Mouse (Mus musculus) frontal cortex, postnatal 36 days (tissue): Measurements from ENCODE around the gene Nudt9.
"Not testable (repeated sequence)": the region's sequence is repeated elsewhere in the genome, so short reads cannot be mapped to it uniquely, and the experiment has no call there.

ENCODE experiments used
- DNase-seq, 2 experiments: peaks; one replicate each; pipeline ENCODE4 v3.0.0; 2022; ENCODE audit warnings: low spot score in 2 of 2

The Nudt9 gene

DNA sequence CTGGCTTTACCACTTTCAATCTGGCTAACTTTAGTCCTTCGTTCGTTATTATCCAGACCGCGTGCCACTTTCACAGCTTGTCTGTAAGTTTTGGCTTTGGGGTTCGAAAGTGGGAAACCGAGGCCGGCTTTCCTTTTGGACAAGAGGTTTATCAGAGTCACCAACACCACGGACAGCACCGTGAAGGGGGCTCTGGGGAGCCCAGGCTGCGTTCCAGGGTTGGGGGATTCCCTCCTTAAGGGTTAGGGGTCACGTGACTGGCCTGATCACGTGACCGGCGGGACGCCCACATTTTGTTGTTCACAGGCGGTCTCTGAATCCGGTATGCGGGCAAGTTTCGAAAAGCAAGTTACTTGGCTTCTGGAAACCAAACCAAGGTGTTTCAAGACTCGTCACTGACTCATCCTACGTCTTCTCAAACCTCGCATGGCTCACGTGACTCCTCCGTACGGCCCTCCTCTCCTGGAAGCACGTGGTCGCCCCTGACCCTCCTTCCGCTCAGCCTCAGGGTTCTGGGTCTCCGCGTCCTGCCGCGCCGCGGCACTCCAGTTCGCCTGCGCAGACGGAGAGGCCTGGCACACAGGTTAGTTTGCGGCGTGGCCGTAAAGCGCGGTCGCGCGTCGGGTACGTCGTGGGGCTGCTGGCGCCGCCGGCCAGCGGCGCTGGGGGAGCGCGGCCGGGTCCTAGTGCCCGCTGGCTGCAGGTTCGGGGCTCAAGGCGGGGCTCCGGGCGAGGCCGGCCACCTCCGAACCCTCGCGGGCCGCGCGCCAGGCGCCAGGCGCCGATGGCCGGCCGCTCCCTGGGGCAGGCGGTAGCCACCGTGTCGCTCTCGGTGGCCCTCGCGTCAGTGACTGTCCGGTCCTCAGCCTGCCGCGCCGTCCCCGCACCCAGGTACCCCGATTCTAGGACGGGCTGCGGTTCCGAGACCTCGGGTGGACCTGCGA is at the start of gene Nudt9:
Gene Nudt9 (plus strand): TSS at position 51 of the 944 bp plus-strand sequence.
- DNase-seq, result peak; percentile 97 to 99

- no peak for DNase-seq
These were observed 47.4 kb upstream of the Nudt9 start for GRCm38 (mm10) chr5:103998739-103999138.

DNA sequence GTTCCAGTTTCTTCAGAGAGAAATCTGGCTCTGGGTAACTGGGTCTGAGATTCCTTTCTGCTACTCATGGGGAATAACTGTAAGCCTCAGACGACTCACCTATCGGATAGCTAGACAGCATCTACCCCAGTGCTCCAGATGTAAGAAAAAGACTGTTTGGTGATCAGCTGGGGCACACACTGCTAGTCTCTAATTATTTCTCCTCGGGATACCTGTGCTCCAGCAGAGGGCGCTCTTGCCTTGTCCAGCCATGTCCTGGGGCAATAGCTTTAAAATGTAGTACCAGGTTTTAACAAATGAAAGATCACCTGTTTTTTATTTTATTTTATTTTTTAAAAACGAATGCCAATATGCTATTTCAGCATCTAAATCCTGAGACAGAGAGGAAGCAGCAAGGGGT is 46.4 kb upstream of the Nudt9 start:
- peak; percentile 65 to 71 for DNase-seq

DNA sequence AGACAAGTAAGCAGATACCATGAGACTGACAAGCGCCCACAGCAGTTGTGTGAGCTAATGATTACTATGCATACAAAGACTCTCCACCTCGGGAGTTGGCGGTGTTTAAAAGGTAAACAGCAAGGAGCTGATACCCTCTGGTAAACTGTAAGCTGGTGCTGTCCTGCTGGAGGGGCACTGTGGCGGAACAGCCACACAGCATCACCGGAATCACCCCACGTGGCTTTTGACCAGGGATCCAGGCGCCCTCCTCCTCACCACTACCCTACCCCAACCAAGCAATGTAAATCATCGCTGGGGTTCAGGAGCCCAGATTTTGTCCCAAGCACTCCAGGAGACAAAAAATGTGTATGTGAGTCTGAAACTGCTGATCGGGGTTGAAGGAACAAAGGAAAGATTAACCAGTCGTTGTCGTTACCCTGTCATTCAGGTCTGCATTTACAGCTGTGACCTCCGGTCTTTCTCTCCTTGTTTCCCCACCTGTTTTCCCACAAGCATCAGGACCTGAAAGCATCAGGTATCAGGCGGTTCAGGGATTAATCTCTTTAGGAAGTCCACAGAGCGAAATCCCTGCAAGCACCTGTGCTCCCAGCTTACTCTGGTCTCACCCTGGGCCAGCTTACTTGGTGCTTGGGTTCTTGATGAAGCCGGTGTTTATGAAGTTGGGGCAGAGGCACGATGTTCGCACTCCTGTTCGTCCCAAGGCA is 43.4 kb upstream of the Nudt9 start:
- no peak for DNase-seq

- no peak for DNase-seq
These were observed 42.7 kb upstream of the Nudt9 start for GRCm38 (mm10) chr5:104003256-104003931.

DNA sequence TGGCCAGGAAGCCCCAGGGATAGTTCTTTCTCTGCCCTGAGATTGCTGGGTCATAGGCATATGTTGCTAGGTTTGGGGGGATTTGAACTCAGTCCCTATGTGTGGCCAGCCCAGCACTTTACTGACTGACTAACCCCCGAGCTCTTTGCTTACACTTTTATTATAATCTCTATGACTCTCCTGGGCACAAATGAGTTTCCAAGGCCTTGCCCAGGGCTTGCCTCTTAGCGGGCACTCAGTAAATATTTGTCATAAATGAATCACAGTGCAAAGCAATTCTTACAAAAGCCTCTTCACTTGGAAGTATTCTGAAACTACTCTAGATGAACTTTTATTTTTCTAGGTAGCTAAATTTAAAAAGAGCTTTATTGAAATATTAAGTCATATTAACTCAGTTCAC is 42.2 kb upstream of the Nudt9 start:
- no peak for DNase-seq

- DNase-seq, result no peak
These were observed 39.3 kb upstream of the Nudt9 start for GRCm38 (mm10) chr5:104006811-104007210.

GRCm38 (mm10) chr5:104007801-104008200 is 38.3 kb upstream of the Nudt9 start:
- no peak for DNase-seq

GRCm38 (mm10) chr5:104009421-104009820 is 36.7 kb upstream of the Nudt9 start:
- no peak for DNase-seq

GRCm38 (mm10) chr5:104010261-104010660 is 35.8 kb upstream of the Nudt9 start:
- DNase-seq, result no peak

GRCm38 (mm10) chr5:104011419-104011818 is 34.7 kb upstream of the Nudt9 start:
- DNase-seq, result no peak

- DNase-seq, result peak; percentile 52 to 70
These were observed 24.3 kb upstream of the Nudt9 start, which contains the start of gene Hsd17b11 for GRCm38 (mm10) chr5:104021597-104022378. Hsd17b11 (minus strand) TSS chr5:104021919.

- DNase-seq, result no peak
These were observed 23.5 kb upstream of the Nudt9 start for GRCm38 (mm10) chr5:104022558-104022957.

- no peak for DNase-seq
These were observed 22.7 kb upstream of the Nudt9 start for GRCm38 (mm10) chr5:104023289-104024020.

GRCm38 (mm10) chr5:104024193-104024592 is 21.9 kb upstream of the Nudt9 start:
- not testable (repeated sequence) for DNase-seq

- no peak for DNase-seq
These were observed 21.3 kb upstream of the Nudt9 start for GRCm38 (mm10) chr5:104024762-104025161.

DNA sequence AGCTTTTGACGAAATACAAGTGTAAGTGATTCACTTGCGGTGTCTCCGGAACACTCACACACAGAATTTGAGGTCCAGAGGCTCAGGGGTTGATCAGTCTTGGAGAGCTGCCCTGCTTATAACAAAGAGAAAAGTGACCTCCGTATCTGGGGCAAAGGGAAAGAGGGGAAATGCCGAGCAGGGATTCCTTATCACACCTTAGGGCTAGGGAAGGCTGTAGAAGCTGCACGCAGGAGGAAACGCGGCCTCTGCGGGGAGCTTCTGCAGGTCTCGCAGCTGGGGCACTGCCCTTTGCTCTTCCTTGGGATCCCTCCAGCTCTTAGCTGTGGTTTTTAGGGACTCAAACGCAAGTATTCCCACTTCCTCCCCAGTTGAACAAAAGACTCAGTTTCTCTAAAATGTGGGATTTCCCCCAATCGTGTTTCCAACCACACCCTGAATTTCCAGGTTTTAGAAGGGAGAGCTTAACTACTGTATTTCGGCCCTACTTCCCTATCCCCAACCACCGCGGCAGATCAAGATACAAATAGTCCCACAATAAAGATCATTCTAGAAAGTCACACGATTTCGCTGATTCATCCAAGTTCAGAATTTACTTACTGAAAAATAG is 20.8 kb upstream of the Nudt9 start:
- DNase-seq, result no peak

- no peak for DNase-seq
These were observed 13.5 kb upstream of the Nudt9 start for GRCm38 (mm10) chr5:104032434-104033097.

GRCm38 (mm10) chr5:104035066-104035465 is 11.0 kb upstream of the Nudt9 start:
- no peak for DNase-seq

DNA sequence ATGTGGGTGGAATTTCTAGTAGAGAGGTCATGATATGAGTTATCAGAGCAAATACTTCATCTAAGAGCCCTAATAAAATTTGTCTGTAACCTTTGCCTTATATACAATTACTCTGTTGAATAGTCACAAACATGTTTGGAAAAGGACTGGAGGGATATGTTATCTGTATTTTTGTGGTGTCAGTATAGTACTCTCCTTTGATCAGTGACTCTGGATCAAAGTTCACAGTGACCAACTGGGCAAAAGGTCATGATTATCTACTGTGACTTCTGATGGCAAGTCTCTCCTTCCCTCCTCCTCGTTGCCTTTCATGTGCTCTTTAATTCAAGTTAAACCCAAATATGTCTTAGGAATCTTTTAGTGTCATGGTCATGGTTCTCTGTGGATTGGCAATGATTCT is 10.3 kb upstream of the Nudt9 start:
- no peak for DNase-seq
